Mouse (Mus musculus): ENCODE measurements at regions not wholly inside any gene's neighbourhood (a gene's known extent, or its start where the extent isn't known, plus 50 kb on each side); places are given as distances from the start of the nearest gene placed in this dataset.

- Histone ChIP-seq H3K27me3 (ENCODE audit: insufficient read depth, low read length) (no peaks in the 10 kb centered on the region), H3K4me1 (replicated peaks; ENCODE audit: insufficient read depth, low read length) (no peaks in the 10 kb centered on the region), H3K9ac (ENCODE audit: low read depth, low read length) (no peak overlapping the region), H3K36me3 (ENCODE audit: insufficient read depth, low read length) (no peaks in the 10 kb centered on the region), H3K4me2 (ENCODE audit: low read length) (no peak overlapping the region), H3K4me3 (replicated peaks; ENCODE audit: low read depth, low read length) (no peak overlapping the region), H3K9me3 (replicated peaks; ENCODE audit: low read length) (no peaks in the 10 kb centered on the region), H3K27ac (no peak overlapping the region)
- 79% methylated on average over 7 of the region's 7 CpGs for WGBS
- no peak for TF ChIP-seq CTCF (IDR thresholded peaks at IDR 0.05; ENCODE audit: low read depth)
- ATAC-seq (replicated peaks; ENCODE audit: low FRiP score, low read depth) (no peak), DNase-seq (ENCODE audit: low spot score) (no peak)
Measured at GRCm38 (mm10) chr19:49860761-49861160, 817.7 kb downstream of the Sorcs1 start.

- no peaks in the 10 kb centered on the region for H3K36me3 ChIP-seq (ENCODE audit: insufficient read depth, low read length)
- peak; percentile 12 for DNase-seq (ENCODE audit: low spot score)
- H3K9me3 ChIP-seq (replicated peaks; ENCODE audit: low read length): no peaks in the 10 kb centered on the region
- no peak for TF ChIP-seq CTCF (IDR thresholded peaks at IDR 0.05; ENCODE audit: low read depth)
- H3K27ac ChIP-seq: no peak overlapping the region
- no peak overlapping the region for H3K9ac ChIP-seq (ENCODE audit: low read depth, low read length)
- no peaks in the 10 kb centered on the region for H3K27me3 ChIP-seq (ENCODE audit: insufficient read depth, low read length)
- no peak overlapping the region for H3K4me2 ChIP-seq (ENCODE audit: low read length)
- no peaks in the 10 kb centered on the region for H3K4me1 ChIP-seq (replicated peaks; ENCODE audit: insufficient read depth, low read length)
- ATAC-seq (replicated peaks; ENCODE audit: low FRiP score, low read depth): no peak
- H3K4me3 ChIP-seq (replicated peaks; ENCODE audit: low read depth, low read length): no peak overlapping the region
- 24% methylated on average over 9 of the region's 9 CpGs for WGBS
Measured at GRCm38 (mm10) chr19:49855481-49856035, 822.9 kb downstream of the Sorcs1 start.

GRCm38 (mm10) chr19:49841984-49842383, 836.5 kb downstream of the Sorcs1 start:
- no peak overlapping the region for H3K9ac ChIP-seq (ENCODE audit: low read depth, low read length)
- H3K27ac ChIP-seq: no peak overlapping the region
- no peaks in the 10 kb centered on the region for H3K9me3 ChIP-seq (replicated peaks; ENCODE audit: low read length)
- 95% methylated on average over 5 of the region's 5 CpGs for WGBS
- no peak overlapping the region for H3K4me2 ChIP-seq (ENCODE audit: low read length)
- no peaks in the 10 kb centered on the region for H3K4me1 ChIP-seq (replicated peaks; ENCODE audit: insufficient read depth, low read length)
- TF ChIP-seq CTCF (IDR thresholded peaks at IDR 0.05; ENCODE audit: low read depth): no peak
- no peaks in the 10 kb centered on the region for H3K36me3 ChIP-seq (ENCODE audit: insufficient read depth, low read length)
- no peak for DNase-seq (ENCODE audit: low spot score)
- no peak for ATAC-seq (replicated peaks; ENCODE audit: low FRiP score, low read depth)
- H3K4me3 ChIP-seq (replicated peaks; ENCODE audit: low read depth, low read length): no peak overlapping the region
- no peaks in the 10 kb centered on the region for H3K27me3 ChIP-seq (ENCODE audit: insufficient read depth, low read length)

GRCm38 (mm10) chr19:49839153-49839911, 839.1 kb downstream of the Sorcs1 start:
- 82% methylated on average over 2 of the region's 2 CpGs for WGBS

DNA sequence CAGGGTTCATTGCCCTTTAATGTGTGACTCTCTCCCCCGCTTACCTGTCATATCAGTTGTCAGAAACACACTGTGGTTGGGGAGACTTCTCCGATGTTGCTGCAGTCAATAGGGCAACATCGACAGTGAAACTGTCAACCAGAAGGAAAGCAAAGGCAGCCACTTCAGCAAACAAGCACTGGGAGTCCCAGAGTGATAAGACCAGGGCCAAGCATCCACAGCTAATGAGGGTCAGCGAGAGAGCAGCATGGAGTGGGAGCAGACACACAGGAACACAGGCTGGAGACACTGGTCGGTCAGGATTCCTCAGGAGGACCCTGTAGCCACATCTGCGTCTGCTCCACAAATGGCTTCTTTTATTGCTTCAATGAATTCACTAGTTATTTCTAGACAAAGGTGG, 847.5 kb downstream of the Sorcs1 start:
- no peaks in the 10 kb centered on the region for H3K27me3 ChIP-seq (ENCODE audit: insufficient read depth, low read length)
- ATAC-seq (replicated peaks; ENCODE audit: low FRiP score, low read depth) (peak; percentile 33; the same call in 1 of the 2 replicates), DNase-seq (ENCODE audit: low spot score) (peak; percentile 64)
- no peak overlapping the region for H3K4me2 ChIP-seq (ENCODE audit: low read length)
- no peak for TF ChIP-seq CTCF (IDR thresholded peaks at IDR 0.05; ENCODE audit: low read depth)
- WGBS: 22% methylated on average over 6 of the region's 6 CpGs
- no peaks in the 10 kb centered on the region for H3K9me3 ChIP-seq (replicated peaks; ENCODE audit: low read length)
- H3K4me3 ChIP-seq (replicated peaks; ENCODE audit: low read depth, low read length): no peak overlapping the region
- H3K4me1 ChIP-seq (replicated peaks; ENCODE audit: insufficient read depth, low read length): no peaks in the 10 kb centered on the region
- no peaks in the 10 kb centered on the region for H3K36me3 ChIP-seq (ENCODE audit: insufficient read depth, low read length)
- no peak overlapping the region for H3K27ac ChIP-seq
- no peak overlapping the region for H3K9ac ChIP-seq (ENCODE audit: low read depth, low read length)

More at GRCm38 (mm10) chr19:49839153-49839911, 839.1 kb downstream of the Sorcs1 start:
- no peaks in the 10 kb centered on the region for H3K27me3 ChIP-seq (ENCODE audit: insufficient read depth, low read length)
- no peak overlapping the region for H3K9ac ChIP-seq (ENCODE audit: low read depth, low read length)
- ATAC-seq (replicated peaks; ENCODE audit: low FRiP score, low read depth) (no peak), DNase-seq (ENCODE audit: low spot score) (no peak)
- no peak overlapping the region for H3K4me3 ChIP-seq (replicated peaks; ENCODE audit: low read depth, low read length)
- no peak overlapping the region for H3K27ac ChIP-seq
- no peak for TF ChIP-seq CTCF (IDR thresholded peaks at IDR 0.05; ENCODE audit: low read depth)
- no peak overlapping the region for H3K4me2 ChIP-seq (ENCODE audit: low read length)
- no peaks in the 10 kb centered on the region for H3K4me1 ChIP-seq (replicated peaks; ENCODE audit: insufficient read depth, low read length)
- H3K36me3 ChIP-seq (ENCODE audit: insufficient read depth, low read length): no peaks in the 10 kb centered on the region
- no peaks in the 10 kb centered on the region for H3K9me3 ChIP-seq (replicated peaks; ENCODE audit: low read length)

GRCm38 (mm10) chr19:49805636-49806397, 872.6 kb downstream of the Sorcs1 start:
- no peak for DNase-seq (ENCODE audit: low spot score)
- Histone ChIP-seq H3K4me3 (replicated peaks; ENCODE audit: low read depth, low read length) (no peak overlapping the region), H3K4me2 (ENCODE audit: low read length) (no peak overlapping the region), H3K27ac (no peak overlapping the region), H3K4me1 (replicated peaks; ENCODE audit: insufficient read depth, low read length) (no peaks in the 10 kb centered on the region), H3K27me3 (ENCODE audit: insufficient read depth, low read length) (no peaks in the 10 kb centered on the region), H3K9ac (ENCODE audit: low read depth, low read length) (no peak overlapping the region), H3K36me3 (ENCODE audit: insufficient read depth, low read length) (no peaks in the 10 kb centered on the region), H3K9me3 (replicated peaks; ENCODE audit: low read length) (no peaks in the 10 kb centered on the region)
- 75% methylated on average over 3 of the region's 3 CpGs for WGBS
- ATAC-seq (replicated peaks; ENCODE audit: low FRiP score, low read depth): no peak
- TF ChIP-seq CTCF (IDR thresholded peaks at IDR 0.05; ENCODE audit: low read depth): no peak
